Mouse (Mus musculus) E14TG2a.4 (cell line): Measurements from ENCODE around the gene Nr1i3.
A peak's percentile ranks its signal among the peaks of the same experiment; 100 is the strongest.

ENCODE experiments used
- H3K27me3 ChIP-seq: 2 replicates; pipeline ENCODE4 v1.6.1; 2014; ENCODE audit warnings: low read length, control low read depth; ENCODE audit not compliant: insufficient read depth
- H3K36me3 ChIP-seq: 2 replicates; pipeline ENCODE4 v1.6.1; 2014; ENCODE audit warnings: low read length, control low read depth; ENCODE audit not compliant: insufficient read depth
- H3K4me1 ChIP-seq: replicated peaks from 2 replicates; pipeline ENCODE4 v1.6.1; 2014; ENCODE audit warnings: low read depth, low read length, control low read depth
- H3K4me3 ChIP-seq: replicated peaks from 2 replicates; pipeline ENCODE4 v1.5.1; 2014; ENCODE audit warnings: mild to moderate bottlenecking, low read length
- H3K9me3 ChIP-seq: 2 replicates; pipeline ENCODE4 v1.6.1; 2014; ENCODE audit warnings: low read length, control low read depth
- CTCF ChIP-seq: conservative IDR thresholded peaks from 2 replicates; pipeline ENCODE4 v1.5.1; 2014; ENCODE audit warnings: low read length
- NANOG ChIP-seq: IDR thresholded peaks from 2 replicates; pipeline ENCODE4 v1.6.1; 2014; ENCODE audit warnings: borderline replicate concordance, low read length, mixed read lengths
- POU5F1 ChIP-seq: IDR thresholded peaks from 2 replicates; pipeline ENCODE4 v1.6.1; 2014; ENCODE audit warnings: low read length, borderline replicate concordance

Gene Nr1i3

GRCm38 (mm10) chr1:171193093-171193840 lies 20.5 kb upstream of the Nr1i3 start:
- TF ChIP-seq NANOG (no peak), POU5F1 (no peak), CTCF (no peak)
- Histone ChIP-seq H3K36me3 (no peaks in the 10 kb centered on the region), H3K4me1 (peaks cover 38% of the 10 kb centered on the region), H3K4me3 (no peak overlapping the region), H3K27me3 (peaks cover 60% of the 10 kb centered on the region), H3K9me3 (no peaks in the 10 kb centered on the region)

- peaks cover 29% of the 10 kb centered on the region for H3K4me1 ChIP-seq
- H3K4me3 ChIP-seq, result no peak overlapping the region
- no peaks in the 10 kb centered on the region for H3K36me3 ChIP-seq
- TF ChIP-seq CTCF (no peak), NANOG (no peak), POU5F1 (no peak)
- peaks cover 66% of the 10 kb centered on the region for H3K27me3 ChIP-seq
- H3K9me3 ChIP-seq, result no peaks in the 10 kb centered on the region
Observed at GRCm38 (mm10) chr1:171193911-171194830, 19.6 kb upstream of the Nr1i3 start.

GRCm38 (mm10) chr1:171195046-171195822 lies 18.5 kb upstream of the Nr1i3 start:
- Histone ChIP-seq H3K4me1 (peaks cover 21% of the 10 kb centered on the region), H3K36me3 (no peaks in the 10 kb centered on the region), H3K4me3 (peak overlapping the region; percentile 87), H3K9me3 (no peaks in the 10 kb centered on the region), H3K27me3 (peaks cover 63% of the 10 kb centered on the region)
- TF ChIP-seq NANOG (no peak), CTCF (no peak), POU5F1 (no peak)

GRCm38 (mm10) chr1:171195887-171196397 lies 17.8 kb upstream of the Nr1i3 start, which contains the start of gene Pcp4l1:
TSS of gene Pcp4l1 (minus strand) at chr1:171196268.
- TF ChIP-seq POU5F1 (no peak), NANOG (no peak), CTCF (no peak)
- H3K4me1 ChIP-seq, result peaks cover 14% of the 10 kb centered on the region
- peak within 1 kb of the TSS; percentile 87 for H3K4me3 ChIP-seq
- peaks cover 58% of the 10 kb centered on the region for H3K27me3 ChIP-seq
- H3K9me3 ChIP-seq, result no peaks in the 10 kb centered on the region
- no peaks in the 10 kb centered on the region for H3K36me3 ChIP-seq

GRCm38 (mm10) chr1:171199532-171199931 lies 14.2 kb upstream of the Nr1i3 start:
- H3K27me3 ChIP-seq, result peaks cover 31% of the 10 kb centered on the region
- no peaks in the 10 kb centered on the region for H3K36me3 ChIP-seq
- H3K4me3 ChIP-seq, result no peak overlapping the region
- H3K9me3 ChIP-seq, result no peaks in the 10 kb centered on the region
- TF ChIP-seq CTCF, result no peak
- peaks cover 7% of the 10 kb centered on the region; the same call in 1 of the 2 replicates for H3K4me1 ChIP-seq

- no peaks in the 10 kb centered on the region for H3K36me3 ChIP-seq
- peaks cover 4% of the 10 kb centered on the region; the same call in 1 of the 2 replicates for H3K4me1 ChIP-seq
- no peaks in the 10 kb centered on the region for H3K9me3 ChIP-seq
- peaks cover 24% of the 10 kb centered on the region for H3K27me3 ChIP-seq
- TF ChIP-seq NANOG (no peak), POU5F1 (no peak), CTCF (no peak)
- no peak overlapping the region for H3K4me3 ChIP-seq
Observed at GRCm38 (mm10) chr1:171200769-171201168, 13.0 kb upstream of the Nr1i3 start.

GRCm38 (mm10) chr1:171203471-171204248 lies 10.1 kb upstream of the Nr1i3 start:
- Histone ChIP-seq H3K4me1 (peaks cover 4% of the 10 kb centered on the region; the same call in 1 of the 2 replicates), H3K4me3 (no peak overlapping the region), H3K27me3 (peaks cover 12% of the 10 kb centered on the region), H3K36me3 (no peaks in the 10 kb centered on the region), H3K9me3 (no peaks in the 10 kb centered on the region)
- TF ChIP-seq POU5F1 (no peak), NANOG (no peak), CTCF (no peak)
